In the genomic region with DNA sequence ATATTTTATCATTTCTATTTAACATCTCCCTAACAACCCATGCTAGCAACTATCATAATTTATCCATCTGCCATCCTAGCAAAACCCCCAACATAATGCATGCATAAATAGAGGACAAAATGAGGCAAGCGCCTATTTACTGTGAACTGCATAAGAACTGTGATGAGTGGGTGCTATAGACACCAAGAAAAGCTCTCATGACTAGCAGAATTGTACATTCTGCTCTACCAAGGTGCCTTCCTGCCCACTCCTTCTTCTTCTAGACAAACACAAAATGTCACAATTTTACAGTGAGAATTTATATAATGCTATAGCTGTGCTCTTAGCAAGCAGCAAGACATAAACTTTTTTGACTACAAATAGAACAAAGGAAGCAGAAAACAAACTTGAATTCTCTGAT, we compare ENCODE assay signal across 16 mouse cellular contexts.
"Had no signal": no experiment of that assay in that cellular context is flagged by ENCODE, and none has a peak within 500 bp of the region (broad histone marks: within the 10 kb centered on the region; RNA-seq: fewer than 3 reads in every experiment).

No protein-coding gene starts in this region.

- H3K9me3 ChIP-seq: kidney, embryonic 15.5 days; limb, embryonic 15.5 days; liver, embryonic 13.5 days; lung, embryonic 15.5 days; neural tube, embryonic 13.5 days had no signal

- DNase-seq: kidney, adult 18-20 months; kidney, postnatal 14 days; liver, embryonic 13.5 days; liver, postnatal 0 days; lung, postnatal 14 days; retina, postnatal 1 day; thymus, postnatal 4 days had no signal

- H3K27ac ChIP-seq: hindbrain, postnatal 0 days; kidney, embryonic 15.5 days; limb, embryonic 15.5 days; liver, embryonic 13.5 days; lung, embryonic 15.5 days; macrophage; neural tube, embryonic 13.5 days had no signal

- H3K9ac ChIP-seq: kidney, embryonic 15.5 days; limb, embryonic 15.5 days; liver, embryonic 13.5 days; liver, postnatal 0 days; lung, embryonic 15.5 days; neural tube, embryonic 13.5 days had no signal

- H3K4me2 ChIP-seq: kidney, embryonic 15.5 days; limb, embryonic 15.5 days; liver, embryonic 13.5 days; lung, embryonic 15.5 days; midbrain, embryonic 11.5 days; neural tube, embryonic 13.5 days had no signal

- H3K4me3 ChIP-seq: kidney, embryonic 15.5 days; limb, embryonic 15.5 days; liver, embryonic 13.5 days; lung, embryonic 15.5 days; megakaryocyte, embryonic 14.5 days; neural tube, embryonic 13.5 days had no signal

- H3K4me1 ChIP-seq: kidney, embryonic 15.5 days; limb, embryonic 15.5 days; liver, embryonic 13.5 days; lung, embryonic 15.5 days; megakaryocyte, embryonic 14.5 days; neural tube, embryonic 13.5 days had no signal

- H3K36me3 ChIP-seq: kidney, embryonic 15.5 days; limb, embryonic 15.5 days; liver, embryonic 13.5 days; lung, embryonic 15.5 days; neural tube, embryonic 13.5 days had no signal

- H3K27me3 ChIP-seq: kidney, embryonic 15.5 days; limb, embryonic 15.5 days; liver, embryonic 13.5 days; lung, embryonic 15.5 days; megakaryocyte, embryonic 14.5 days; neural tube, embryonic 13.5 days had no signal

- ATAC-seq: hindbrain, postnatal 0 days; liver, postnatal 0 days; midbrain, embryonic 16.5 days had no signal
